Mouse (Mus musculus): ENCODE measurements around the gene Neurog3. TPM values are rescaled to one million over a fixed set of nuclear protein-coding genes. Genes with fewer than 3 reads are reported as not detected.

Gene Neurog3
- polyA plus RNA-seq, 1 experiment from 2014 or later, result not detected

DNA sequence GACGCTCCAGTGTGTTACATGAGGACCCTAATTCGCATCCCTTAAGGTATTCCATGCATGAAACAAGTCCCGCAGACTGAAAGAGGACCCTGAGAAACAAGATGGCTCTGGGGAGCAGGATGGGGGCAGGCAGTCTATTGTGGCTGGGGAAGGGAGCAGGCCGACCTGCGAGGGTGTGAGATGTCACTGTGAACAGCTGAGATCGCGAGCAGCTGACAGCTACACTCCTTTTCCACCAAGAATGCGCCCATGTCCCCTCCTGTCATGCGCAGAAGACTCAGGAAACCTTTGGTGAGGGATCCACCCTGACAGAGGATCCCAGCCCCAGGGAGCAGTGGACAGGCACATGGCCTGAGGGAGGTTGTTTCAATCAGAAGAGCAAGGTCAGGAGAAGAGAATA, 25.8 kb upstream of the Neurog3 start:
- H3K27me3 ChIP-seq, result peaks cover 55% of the 10 kb centered on the region
- no peak overlapping the region for H3K4me3 ChIP-seq
- WGBS, result 70% methylated on average over 9 of the region's 9 CpGs
- no peak overlapping the region for H3K27ac ChIP-seq
- 0 out of 2 replicates have a peak, but pooled peaks cover 6% of the 10 kb centered on the region for H3K4me1 ChIP-seq
- ATAC-seq (ENCODE audit: low FRiP score, low read depth), result no peak
- H3K9me3 ChIP-seq, result no peaks in the 10 kb centered on the region
- H3K4me2 ChIP-seq (replicated peaks), result no peak overlapping the region
- no peak overlapping the region for H3K9ac ChIP-seq
- H3K36me3 ChIP-seq, result no peaks in the 10 kb centered on the region

DNA sequence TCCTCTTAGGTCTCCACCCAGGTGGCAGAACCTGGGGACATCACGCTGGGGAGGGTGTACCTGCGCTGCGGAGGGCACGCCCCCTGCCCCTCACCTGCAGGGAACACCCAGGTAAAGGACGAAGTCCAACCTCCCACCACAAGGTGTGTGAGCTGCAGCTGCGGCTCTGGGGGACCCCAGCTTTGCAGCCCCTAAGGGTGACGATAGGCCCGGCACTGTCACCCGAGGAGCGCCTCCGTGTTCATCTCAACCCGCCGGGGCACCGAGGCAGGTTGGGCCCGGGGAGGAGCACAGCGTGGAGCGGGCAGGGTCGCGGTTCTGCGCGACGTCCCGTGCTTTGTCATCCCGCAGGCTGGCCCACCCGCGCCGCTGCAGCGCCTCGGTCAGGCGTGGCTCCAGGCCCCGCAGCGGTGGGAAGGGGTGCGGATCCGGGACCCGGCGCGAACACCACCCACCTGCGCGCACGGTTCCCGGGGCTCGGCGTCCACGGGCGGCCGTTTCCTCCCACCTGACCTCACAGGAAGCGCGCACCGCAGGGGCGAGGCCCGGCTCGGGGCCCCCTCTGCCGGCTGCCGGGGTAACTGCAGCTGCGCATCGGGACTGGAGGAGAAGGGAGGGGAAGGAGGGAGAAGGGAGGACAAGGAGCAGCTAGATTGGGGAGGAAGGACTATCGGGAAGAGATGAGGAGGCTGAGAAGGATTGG, 22.2 kb upstream of the Neurog3 start:
- 0 out of 2 replicates have a peak, but pooled peaks cover 6% of the 10 kb centered on the region for H3K4me1 ChIP-seq
- H3K9me3 ChIP-seq, result no peaks in the 10 kb centered on the region
- WGBS, result under 1% methylated on average over 54 of the region's 57 CpGs
- peak overlapping the region; percentile 75 for H3K9ac ChIP-seq
- H3K27me3 ChIP-seq, result peaks cover 38% of the 10 kb centered on the region
- peak overlapping the region; percentile 94 for H3K4me2 ChIP-seq (replicated peaks)
- peak; percentile 79 for ATAC-seq (ENCODE audit: low FRiP score, low read depth)
- peak overlapping the region; percentile 71 for H3K4me3 ChIP-seq
- no peak overlapping the region for H3K27ac ChIP-seq
- no peaks in the 10 kb centered on the region for H3K36me3 ChIP-seq

- ATAC-seq (ENCODE audit: low FRiP score, low read depth), result peak; percentile 35; the same call in 1 of the 2 replicates
- peaks cover 38% of the 10 kb centered on the region for H3K27me3 ChIP-seq
Measured at GRCm38 (mm10) chr10:62111207-62111576, 21.7 kb upstream of the Neurog3 start.

DNA sequence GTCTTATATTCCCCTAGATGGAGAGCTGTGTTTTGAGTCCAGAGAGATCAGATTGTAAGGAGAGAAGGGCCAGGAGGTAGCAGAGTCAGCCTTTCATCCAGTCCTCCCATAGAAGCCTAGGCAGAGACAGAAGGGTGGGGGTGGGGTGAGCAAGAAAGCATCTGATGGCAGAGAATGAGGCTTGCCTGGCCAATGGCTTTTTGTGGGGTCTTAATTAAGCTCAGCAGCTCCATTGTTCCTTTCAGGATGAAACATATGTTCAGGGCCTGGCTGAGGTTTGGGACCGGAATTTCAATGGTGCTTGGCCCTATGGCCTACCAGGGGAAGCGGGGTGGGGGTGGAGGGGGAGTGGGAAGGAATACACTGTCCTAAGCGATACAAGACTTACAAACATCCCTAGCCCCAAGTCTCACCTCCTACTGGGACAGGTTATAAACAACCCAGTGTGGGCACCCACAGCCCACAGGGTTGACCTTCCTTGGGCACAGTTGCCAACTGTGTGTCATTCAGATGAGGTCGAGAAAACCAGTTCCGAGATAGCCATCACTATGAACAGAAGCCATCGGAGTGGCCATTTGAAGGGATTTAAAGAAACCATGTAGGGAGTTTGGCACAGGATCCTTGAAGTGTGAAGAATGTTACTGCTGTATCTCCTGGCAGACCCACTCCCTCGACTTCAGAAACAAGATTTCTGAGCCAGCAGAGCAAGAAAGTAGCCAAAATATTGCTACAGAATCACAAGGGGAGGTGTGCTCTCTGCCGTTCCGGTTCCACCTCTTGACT, 18.8 kb upstream of the Neurog3 start:
- ATAC-seq (ENCODE audit: low FRiP score, low read depth), result no peak
- Histone ChIP-seq H3K4me2 (replicated peaks) (no peak overlapping the region), H3K4me1 (0 out of 2 replicates have a peak, but pooled peaks cover 6% of the 10 kb centered on the region), H3K4me3 (no peak overlapping the region), H3K36me3 (no peaks in the 10 kb centered on the region), H3K9ac (no peak overlapping the region), H3K9me3 (no peaks in the 10 kb centered on the region), H3K27ac (no peak overlapping the region), H3K27me3 (peaks cover 25% of the 10 kb centered on the region)
- 74% methylated on average over 9 of the region's 9 CpGs for WGBS

More at GRCm38 (mm10) chr10:62111207-62111576, 21.7 kb upstream of the Neurog3 start:
- no peaks in the 10 kb centered on the region for H3K36me3 ChIP-seq
- H3K4me2 ChIP-seq (replicated peaks), result peak overlapping the region; percentile 94
- 42% methylated on average over 6 of the region's 6 CpGs for WGBS
- no peak overlapping the region for H3K27ac ChIP-seq
- H3K4me3 ChIP-seq, result peak overlapping the region; percentile 71
- H3K4me1 ChIP-seq, result 0 out of 2 replicates have a peak, but pooled peaks cover 6% of the 10 kb centered on the region
- H3K9me3 ChIP-seq, result no peaks in the 10 kb centered on the region
- H3K9ac ChIP-seq, result peak overlapping the region; percentile 75; the same call in 1 of the 2 replicates

GRCm38 (mm10) chr10:62127137-62127536, 5.8 kb upstream of the Neurog3 start:
- WGBS, result 45% methylated on average over 6 of the region's 6 CpGs
- Histone ChIP-seq H3K4me1 (0 out of 2 replicates have a peak, but pooled peaks cover 4% of the 10 kb centered on the region), H3K36me3 (no peaks in the 10 kb centered on the region), H3K27me3 (peaks cover 74% of the 10 kb centered on the region), H3K4me3 (no peak overlapping the region), H3K9me3 (no peaks in the 10 kb centered on the region), H3K9ac (no peak overlapping the region), H3K4me2 (replicated peaks) (no peak overlapping the region), H3K27ac (no peak overlapping the region)
- no peak for ATAC-seq (ENCODE audit: low FRiP score, low read depth)

GRCm38 (mm10) chr10:62127711-62128231, 5.1 kb upstream of the Neurog3 start:
- WGBS, result 41% methylated on average over 21 of the region's 21 CpGs
- H3K4me2 ChIP-seq (replicated peaks), result no peak overlapping the region

GRCm38 (mm10) chr10:62128316-62128951, 4.5 kb upstream of the Neurog3 start:
- no peak overlapping the region for H3K4me2 ChIP-seq (replicated peaks)
- H3K4me1 ChIP-seq, result peaks cover 14% of the 10 kb centered on the region
- H3K27me3 ChIP-seq, result peaks cover 87% of the 10 kb centered on the region
- under 1% methylated on average over 31 of the region's 32 CpGs for WGBS
- no peak overlapping the region for H3K4me3 ChIP-seq
- H3K27ac ChIP-seq, result no peak overlapping the region
- no peaks in the 10 kb centered on the region for H3K36me3 ChIP-seq
- H3K9ac ChIP-seq, result no peak overlapping the region
- ATAC-seq (ENCODE audit: low FRiP score, low read depth), result no peak
- no peaks in the 10 kb centered on the region for H3K9me3 ChIP-seq

More at GRCm38 (mm10) chr10:62127711-62128231, 5.1 kb upstream of the Neurog3 start:
- no peak for ATAC-seq (ENCODE audit: low FRiP score, low read depth)
- H3K9me3 ChIP-seq, result no peaks in the 10 kb centered on the region
- H3K27ac ChIP-seq, result no peak overlapping the region
- no peak overlapping the region for H3K9ac ChIP-seq
- H3K4me1 ChIP-seq, result peaks cover 7% of the 10 kb centered on the region
- no peaks in the 10 kb centered on the region for H3K36me3 ChIP-seq
- peaks cover 80% of the 10 kb centered on the region for H3K27me3 ChIP-seq
- no peak overlapping the region for H3K4me3 ChIP-seq

DNA sequence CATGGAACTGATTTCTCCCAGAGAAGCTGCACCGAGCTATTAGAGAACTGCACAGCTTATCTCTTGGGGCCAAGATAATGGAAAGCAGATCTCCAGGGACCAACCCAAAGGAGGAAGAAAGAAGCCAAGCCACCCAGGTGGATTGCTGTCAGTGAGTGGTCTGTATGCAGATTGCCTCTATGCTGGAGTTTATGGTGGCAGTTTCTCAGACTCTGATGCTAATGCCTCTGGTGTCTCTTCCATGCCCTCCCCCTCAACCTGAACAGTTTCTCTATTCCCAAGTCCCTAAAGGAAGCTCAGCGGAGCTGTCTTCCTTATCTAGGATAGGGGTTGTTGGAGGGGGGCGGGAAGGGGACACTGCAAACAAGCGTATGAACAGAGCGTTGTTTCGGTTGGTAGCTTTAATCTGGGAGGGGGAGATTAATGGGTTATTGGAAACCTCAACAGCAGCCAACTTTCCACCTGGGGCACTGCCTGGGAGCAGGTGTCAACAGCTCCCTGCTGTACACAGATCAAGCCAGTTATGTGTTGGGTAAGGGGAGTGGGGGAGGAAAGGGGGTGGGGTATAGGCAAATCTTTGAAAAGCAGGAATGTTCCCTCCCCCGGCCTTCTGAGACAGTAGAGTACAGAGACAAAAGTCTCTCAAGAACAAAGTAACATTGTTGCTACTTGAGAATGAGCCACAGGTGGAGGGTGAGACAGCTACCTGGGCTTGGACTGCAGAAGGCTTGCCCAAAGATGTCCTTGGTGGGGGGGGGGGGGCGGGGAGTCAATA, 3.0 kb downstream of the Neurog3 start:
- ATAC-seq (ENCODE audit: low FRiP score, low read depth), result no peak
- H3K27me3 ChIP-seq, result peaks cover 82% of the 10 kb centered on the region
- no peak overlapping the region for H3K4me3 ChIP-seq
- H3K9me3 ChIP-seq, result no peaks in the 10 kb centered on the region
- no peak overlapping the region for H3K4me2 ChIP-seq (replicated peaks)
- no peak overlapping the region for H3K9ac ChIP-seq
- no peak overlapping the region for H3K27ac ChIP-seq
- WGBS, result 3% methylated on average over 8 of the region's 8 CpGs
- H3K36me3 ChIP-seq, result no peaks in the 10 kb centered on the region
- H3K4me1 ChIP-seq, result peaks cover 13% of the 10 kb centered on the region

GRCm38 (mm10) chr10:62137150-62137549, 4.3 kb downstream of the Neurog3 start:
- H3K9me3 ChIP-seq, result no peaks in the 10 kb centered on the region
- ATAC-seq (ENCODE audit: low FRiP score, low read depth), result no peak
- H3K4me1 ChIP-seq, result peaks cover 13% of the 10 kb centered on the region
- no peak overlapping the region for H3K27ac ChIP-seq
- H3K36me3 ChIP-seq, result no peaks in the 10 kb centered on the region
- 5% methylated on average over 4 of the region's 4 CpGs for WGBS
- H3K4me3 ChIP-seq, result no peak overlapping the region
- H3K27me3 ChIP-seq, result peaks cover 72% of the 10 kb centered on the region
- no peak overlapping the region for H3K9ac ChIP-seq
- no peak overlapping the region for H3K4me2 ChIP-seq (replicated peaks)

DNA sequence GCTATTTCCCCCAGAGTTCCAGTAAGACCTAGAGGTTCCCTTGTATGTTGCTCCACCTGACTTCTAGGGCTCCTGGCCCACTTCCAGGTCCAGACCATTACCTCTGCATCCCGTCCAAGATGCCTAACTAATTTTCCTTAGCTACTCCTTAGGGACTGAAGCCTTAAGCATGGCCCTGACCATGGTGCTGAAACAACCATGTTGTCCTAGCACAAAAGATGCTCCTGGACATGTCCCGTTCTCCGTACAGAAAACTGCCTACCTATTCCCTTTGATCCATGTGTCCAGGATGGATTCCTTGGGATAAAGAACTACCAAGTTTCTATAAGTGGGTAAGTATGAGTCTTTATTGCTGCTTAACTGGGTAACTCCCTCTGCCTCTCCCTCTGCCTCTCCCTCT, 5.2 kb downstream of the Neurog3 start:
- Histone ChIP-seq H3K36me3 (no peaks in the 10 kb centered on the region), H3K4me2 (replicated peaks) (no peak overlapping the region), H3K9ac (no peak overlapping the region), H3K27ac (no peak overlapping the region), H3K4me3 (no peak overlapping the region), H3K4me1 (peaks cover 7% of the 10 kb centered on the region), H3K27me3 (peaks cover 63% of the 10 kb centered on the region), H3K9me3 (no peaks in the 10 kb centered on the region)
- ATAC-seq (ENCODE audit: low FRiP score, low read depth), result no peak
- WGBS, result 18% methylated on average over 3 of the region's 3 CpGs

GRCm38 (mm10) chr10:62143820-62144219, 10.9 kb downstream of the Neurog3 start, which contains the start of gene Fam241b:
Fam241b (minus strand) TSS chr10:62143920.
- no peak within 1 kb of the TSS for H3K9ac ChIP-seq
- no peak within 1 kb of the TSS for H3K27ac ChIP-seq
- H3K4me1 ChIP-seq, result no peaks in the 10 kb centered on the region
- ATAC-seq (ENCODE audit: low FRiP score, low read depth), result no peak
- H3K27me3 ChIP-seq, result peaks cover 25% of the 10 kb centered on the region
- WGBS, result 56% methylated on average over 8 of the region's 8 CpGs
- H3K4me2 ChIP-seq (replicated peaks), result no peak within 1 kb of the TSS
- no peaks in the 10 kb centered on the region for H3K9me3 ChIP-seq
- no peaks in the 10 kb centered on the region for H3K36me3 ChIP-seq
- H3K4me3 ChIP-seq, result no peak within 1 kb of the TSS
